Mouse (Mus musculus) hematopoietic stem cell, adult 5-6 weeks (primary cell): ENCODE measurements around the gene Ufc1. TPM values are rescaled to one million over a fixed set of nuclear protein-coding genes. Genes with fewer than 3 reads are reported as not detected.

ENCODE experiments used
- total RNA-seq: library from RNA; stranded (forward); fragments of 172-1452, 232-1000 nt; gene quantifications from 2 replicates; pipeline ENCODE4 v1.2.3, GENCODE M21; 2017

The Ufc1 gene
- total RNA-seq, 1 experiment from 2014 or later = 56.5 TPM

Other genes starting within 250 kb of the Ufc1 start
- 30.2 and 49.4 TPM in 2 replicates for gene Fcgr3, start 230.1 kb downstream of the Ufc1 start, total RNA-seq
- 2.4 and 3.3 TPM in 2 replicates for gene Cfap126, start 181.1 kb downstream of the Ufc1 start, total RNA-seq
- 52.4 and 87.6 TPM in 2 replicates for gene Sdhc, start 144.4 kb downstream of the Ufc1 start, total RNA-seq
- gene Mpz, start 144.3 kb downstream of the Ufc1 start, total RNA-seq = not detected in 2 replicates
- 42.7 and 46.5 TPM in 2 replicates for gene Pcp4l1, start 98.8 kb downstream of the Ufc1 start, total RNA-seq
- gene Nr1i3, start 81.1 kb downstream of the Ufc1 start, total RNA-seq = 0.81 and 1.5 TPM in 2 replicates
- 17.5 and 25.0 TPM in 2 replicates for gene Tomm40l, start 72.5 kb downstream of the Ufc1 start, total RNA-seq
- gene Apoa2, start 70.0 kb downstream of the Ufc1 start, total RNA-seq = not detected in 2 replicates
- gene Fcer1g, start 60.7 kb downstream of the Ufc1 start, total RNA-seq = 44.5 and 76.7 TPM in 2 replicates
- 0.25 TPM in 1 of 2 replicates, not detected in the other for gene Adamts4, start 44.6 kb downstream of the Ufc1 start, total RNA-seq
- 260 and 369 TPM in 2 replicates for gene Ndufs2, start 43.6 kb downstream of the Ufc1 start, total RNA-seq
- 13.7 and 43.0 TPM in 2 replicates for gene B4galt3, start 24.7 kb downstream of the Ufc1 start, total RNA-seq
- gene Ppox, start 13.8 kb downstream of the Ufc1 start, total RNA-seq = 9.5 and 35.5 TPM in 2 replicates
- 26.5 and 31.8 TPM in 2 replicates for gene Usp21, start 7.0 kb downstream of the Ufc1 start, total RNA-seq
- 11.0 and 15.8 TPM in 2 replicates for gene Dedd, start 34.1 kb upstream of the Ufc1 start, total RNA-seq
- 45.7 and 55.1 TPM in 2 replicates for gene Nit1, start 50.6 kb upstream of the Ufc1 start, total RNA-seq
- gene Pfdn2, start 50.6 kb upstream of the Ufc1 start, total RNA-seq = 35.8 and 50.2 TPM in 2 replicates
- gene Klhdc9, start 65.8 kb upstream of the Ufc1 start, total RNA-seq = 3.5 and 5.7 TPM in 2 replicates
- gene Nectin4, start 75.1 kb upstream of the Ufc1 start, total RNA-seq = 5.2 and 6.2 TPM in 2 replicates
- gene Arhgap30, start 93.9 kb upstream of the Ufc1 start, total RNA-seq = 112 and 133 TPM in 2 replicates
- gene Usf1, start 116.3 kb upstream of the Ufc1 start, total RNA-seq = 47.0 and 59.5 TPM in 2 replicates
- gene Tstd1, start 123.8 kb upstream of the Ufc1 start, total RNA-seq = 4.7 and 8.8 TPM in 2 replicates
- gene F11r, start 142.5 kb upstream of the Ufc1 start, total RNA-seq = 12.1 and 13.4 TPM in 2 replicates
- 10.0 and 10.3 TPM in 2 replicates for gene Alyref2, start 208.5 kb upstream of the Ufc1 start, total RNA-seq
- not detected in 2 replicates for gene Itln1, start 240.3 kb upstream of the Ufc1 start, total RNA-seq